Mouse (Mus musculus) heart, postnatal 0 days (tissue): ENCODE data around the gene Gm1110. TPM values are rescaled to one million over a fixed set of nuclear protein-coding genes. Genes with fewer than 3 reads are reported as not detected.
"Not testable (repeated sequence)": the region's sequence is repeated elsewhere in the genome, so short reads cannot be mapped to it uniquely, and the experiment has no call there.

Experiments
- ATAC-seq: fragments of 200-750 bp; cut with Nextera tagmentation; 2 replicates; pipeline ENCODE4 v1.8.0; 2017; ENCODE audit warnings: low read depth, moderate number of reproducible peaks, moderate library complexity; ENCODE audit not compliant: insufficient read depth
- DNase-seq: peaks from one replicate; pipeline ENCODE4 v3.0.0-alpha.2; 2016; ENCODE audit warnings: low spot score
- H3K27ac ChIP-seq: fragments of 300-500 bp; sonication (generic); 2 replicates; pipeline ENCODE4 v1.5.1; 2014; ENCODE audit warnings: low read depth, mild to moderate bottlenecking
- H3K27me3 ChIP-seq: fragments of 300-500 bp; sonication (generic); 2 replicates; pipeline ENCODE4 v1.6.1; 2014; ENCODE audit warnings: low read length, mixed read lengths; ENCODE audit not compliant: control insufficient read depth, insufficient read depth
- H3K36me3 ChIP-seq: fragments of 300-500 bp; sonication (generic); replicated peaks from 2 replicates; pipeline ENCODE4 v1.6.1; 2014; ENCODE audit warnings: low read length, mixed read lengths; ENCODE audit not compliant: control insufficient read depth, insufficient read depth
- H3K4me1 ChIP-seq: fragments of 300-500 bp; sonication (generic); 2 replicates; pipeline ENCODE4 v1.6.1; 2014; ENCODE audit warnings: antibody characterized with exemption; ENCODE audit not compliant: control insufficient read depth, insufficient read depth
- H3K4me2 ChIP-seq: fragments of 300-500 bp; sonication (generic); 2 replicates; pipeline ENCODE4 v1.6.1; 2014; ENCODE audit warnings: low read depth, mild to moderate bottlenecking, low read length, moderate library complexity
- H3K4me3 ChIP-seq: fragments of 300-500 bp; sonication (generic); 2 replicates; pipeline ENCODE4 v1.5.1; 2014; ENCODE audit warnings: low read depth, low read length
- H3K9ac ChIP-seq: fragments of 300-500 bp; sonication (generic); replicated peaks from 2 replicates; pipeline ENCODE4 v1.6.1; 2014; ENCODE audit warnings: low read depth, low read length, mixed read lengths
- H3K9me3 ChIP-seq: fragments of 300-500 bp; sonication (generic); replicated peaks from 2 replicates; pipeline ENCODE4 v1.6.1; 2016; ENCODE audit warnings: low read length; ENCODE audit not compliant: control insufficient read depth
- CTCF ChIP-seq: IDR thresholded peaks from 2 replicates; pipeline ENCODE4 v1.5.1; 2016; ENCODE audit warnings: antibody characterized with exemption, control low read depth, low read depth
- EP300 ChIP-seq: IDR thresholded peaks from 2 replicates; pipeline ENCODE4 v1.6.1; 2016; ENCODE audit warnings: antibody characterized with exemption, low read depth
- WGBS: fragments of 180-500 bp; shearing (Covaris S2); extraction: QIAGEN DNeasy Blood & Tissue Kit; methylation state at CpG from one replicate; pipeline ENCODE4 v1.1.7; 2014; 5-methylcytosine and 5-hydroxymethylcytosine counted together
- polyA plus RNA-seq: library from polyadenylated mRNA; unstranded; fragments of >200 nt; fragmentation: Nextera tagmentation; extraction: Ambion mirVana; gene quantifications from 2 replicates; pipeline ENCODE4 v1.2.1, GENCODE M21; 2015
- total RNA-seq: library from RNA; depleted of rRNA; stranded (reverse); fragments of >200 nt; gene quantifications from 2 replicates; pipeline ENCODE4 v1.2.3, GENCODE M21; 2014; ENCODE audit warnings: low replicate concordance; rRNA removed

Gene Gm1110
- total RNA-seq (not detected in 2 replicates), polyA plus RNA-seq (0.15 and 0.18 TPM in 2 replicates)

GRCm38 (mm10) chr9:26922909-26923526, at the start of gene Gm1110:
TSS of gene Gm1110 (minus strand) at chr9:26923111.
- H3K4me3 ChIP-seq, result no peak within 1 kb of the TSS
- ATAC-seq, result no peak
- H3K4me2 ChIP-seq, result no peak within 1 kb of the TSS
- no peak for DNase-seq
- H3K27ac ChIP-seq, result no peak within 1 kb of the TSS
- peaks cover 8% of the 10 kb centered on the region; the same call in 1 of the 2 replicates for H3K4me1 ChIP-seq
- 74% methylated on average over 13 of the region's 13 CpGs for WGBS
- H3K27me3 ChIP-seq, result no peaks in the 10 kb centered on the region
- TF ChIP-seq CTCF, result no peak
- no peaks in the 10 kb centered on the region for H3K9me3 ChIP-seq
- no peaks in the 10 kb centered on the region for H3K36me3 ChIP-seq
- no peak within 1 kb of the TSS for H3K9ac ChIP-seq

GRCm38 (mm10) chr9:26947790-26948189, 24.9 kb upstream of the Gm1110 start:
- H3K4me2 ChIP-seq, result no peak overlapping the region
- no peaks in the 10 kb centered on the region for H3K36me3 ChIP-seq
- TF ChIP-seq CTCF (no peak), EP300 (no peak)
- no peak overlapping the region for H3K27ac ChIP-seq
- no peak overlapping the region for H3K9ac ChIP-seq
- H3K9me3 ChIP-seq, result peaks cover 7% of the 10 kb centered on the region; the same call in 1 of the 2 replicates
- ATAC-seq (no peak), DNase-seq (no peak)
- no peaks in the 10 kb centered on the region for H3K4me1 ChIP-seq
- 63% methylated on average over 2 of the region's 2 CpGs for WGBS
- no peak overlapping the region for H3K4me3 ChIP-seq
- H3K27me3 ChIP-seq, result no peaks in the 10 kb centered on the region

GRCm38 (mm10) chr9:26924146-26924545, 1.2 kb upstream of the Gm1110 start:
- Histone ChIP-seq H3K36me3 (no peaks in the 10 kb centered on the region), H3K27me3 (no peaks in the 10 kb centered on the region), H3K4me1 (peaks cover 8% of the 10 kb centered on the region; the same call in 1 of the 2 replicates), H3K4me2 (no peak overlapping the region), H3K9me3 (no peaks in the 10 kb centered on the region), H3K9ac (no peak overlapping the region), H3K4me3 (no peak overlapping the region), H3K27ac (no peak overlapping the region)
- 18% methylated on average over 3 of the region's 3 CpGs for WGBS
- DNase-seq, result no peak
- ATAC-seq, result no peak
- TF ChIP-seq CTCF (no peak), EP300 (no peak)

GRCm38 (mm10) chr9:26919778-26920177, 3.1 kb downstream of the Gm1110 start:
- Histone ChIP-seq H3K4me3 (no peak overlapping the region), H3K9ac (no peak overlapping the region), H3K9me3 (no peaks in the 10 kb centered on the region), H3K4me2 (no peak overlapping the region), H3K4me1 (peaks cover 8% of the 10 kb centered on the region; the same call in 1 of the 2 replicates), H3K36me3 (no peaks in the 10 kb centered on the region), H3K27ac (no peak overlapping the region), H3K27me3 (no peaks in the 10 kb centered on the region)
- 78% methylated on average over 2 of the region's 2 CpGs for WGBS
- ATAC-seq (no peak), DNase-seq (no peak)
- TF ChIP-seq CTCF, result no peak
- no peak for TF ChIP-seq EP300

- peak overlapping the region; percentile 41 for H3K27ac ChIP-seq
- H3K27me3 ChIP-seq, result no peaks in the 10 kb centered on the region
- no peak overlapping the region for H3K4me2 ChIP-seq
- no peak overlapping the region for H3K9ac ChIP-seq
- 22% methylated on average over 4 of the region's 4 CpGs for WGBS
- peaks cover 4% of the 10 kb centered on the region; the same call in 1 of the 2 replicates for H3K4me1 ChIP-seq
- H3K4me3 ChIP-seq, result no peak overlapping the region
- H3K9me3 ChIP-seq, result no peaks in the 10 kb centered on the region
- TF ChIP-seq CTCF (no peak), EP300 (no peak)
- no peaks in the 10 kb centered on the region for H3K36me3 ChIP-seq
- peak; percentile 47; the same call in 1 of the 2 replicates for ATAC-seq
- DNase-seq, result peak; percentile 42
These were observed 9.8 kb downstream of the Gm1110 start for GRCm38 (mm10) chr9:26913150-26913549.

- 60% methylated on average over 1 of the region's 1 CpGs for WGBS
- peaks cover 4% of the 10 kb centered on the region; the same call in 1 of the 2 replicates for H3K4me1 ChIP-seq
- ATAC-seq, result no peak
These were observed 11.7 kb downstream of the Gm1110 start for GRCm38 (mm10) chr9:26911251-26911650.

GRCm38 (mm10) chr9:26869856-26870255, 53.1 kb downstream of the Gm1110 start:
- WGBS, result 74% methylated on average over 7 of the region's 7 CpGs
- not testable (repeated sequence) for H3K4me1 ChIP-seq, H3K4me3 ChIP-seq, H3K27me3 ChIP-seq, H3K9ac ChIP-seq, ATAC-seq, H3K27ac ChIP-seq, H3K36me3 ChIP-seq, H3K9me3 ChIP-seq, DNase-seq, H3K4me2 ChIP-seq

More at GRCm38 (mm10) chr9:26911251-26911650, 11.7 kb downstream of the Gm1110 start:
- no peak overlapping the region for H3K9ac ChIP-seq
- H3K27me3 ChIP-seq, result no peaks in the 10 kb centered on the region
- DNase-seq, result no peak
- no peak overlapping the region for H3K4me2 ChIP-seq
- TF ChIP-seq CTCF, result no peak
- no peak for TF ChIP-seq EP300
- H3K27ac ChIP-seq, result no peak overlapping the region
- no peak overlapping the region for H3K4me3 ChIP-seq
- H3K9me3 ChIP-seq, result no peaks in the 10 kb centered on the region
- H3K36me3 ChIP-seq, result no peaks in the 10 kb centered on the region
